Mouse (Mus musculus): ENCODE data around the gene Tbkbp1. TPM values are rescaled to one million over a fixed set of nuclear protein-coding genes. Genes with fewer than 3 reads are reported as not detected.

Gene Tbkbp1
- polyA plus RNA-seq, 1 experiment = 3.1 TPM

DNA sequence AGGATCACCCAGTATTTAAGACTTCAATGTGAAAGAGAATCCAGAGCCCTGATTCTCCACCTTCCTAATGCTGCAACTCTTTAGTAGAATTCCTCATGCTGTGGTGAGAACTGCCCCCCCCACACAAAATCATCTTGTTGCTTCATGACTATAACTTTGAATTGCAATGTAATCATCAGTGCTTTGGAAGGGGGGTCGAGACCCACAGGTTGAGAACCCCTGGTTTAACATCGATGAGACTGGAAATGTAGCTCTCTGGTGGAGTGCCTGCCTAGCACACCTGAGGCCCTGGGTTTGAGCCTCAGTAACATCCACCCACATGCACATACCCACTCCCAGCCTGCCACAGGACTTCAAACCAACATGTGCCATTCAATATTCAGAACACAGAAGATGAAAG lies 56.7 kb downstream of the Tbkbp1 start:
- DNase-seq (ENCODE audit: low read depth, low spot score) = no peak
- WGBS = 53% methylated on average over 2 of the region's 2 CpGs

- no peak for DNase-seq (ENCODE audit: low read depth, low spot score)
- 66% methylated on average over 6 of the region's 6 CpGs for WGBS
Measured at GRCm38 (mm10) chr11:97086365-97086764, 64.9 kb downstream of the Tbkbp1 start.

Other genes starting within 250 kb of the Tbkbp1 start
- gene Cdk5rap3, start 235.0 kb downstream of the Tbkbp1 start, polyA plus RNA-seq (2012; rRNA removed) = 39.9 and 42.0 TPM in 2 replicates
- gene Prr15l, start 223.4 kb downstream of the Tbkbp1 start, polyA plus RNA-seq (2012; rRNA removed) = 194 and 206 TPM in 2 replicates
- gene Pnpo, start 207.5 kb downstream of the Tbkbp1 start, polyA plus RNA-seq (2012; rRNA removed) = 59.4 and 66.0 TPM in 2 replicates
- gene Sp2, start 168.5 kb downstream of the Tbkbp1 start, polyA plus RNA-seq (2012; rRNA removed) = 11.3 and 13.3 TPM in 2 replicates
- 0.12 and 0.22 TPM in 2 replicates for gene Sp6, start 138.1 kb downstream of the Tbkbp1 start, polyA plus RNA-seq (2012; rRNA removed)
- gene Scrn2, start 121.6 kb downstream of the Tbkbp1 start, polyA plus RNA-seq (2012; rRNA removed) = 32.1 and 38.6 TPM in 2 replicates
- 0.11 and 0.16 TPM in 2 replicates for gene Lrrc46, start 110.1 kb downstream of the Tbkbp1 start, polyA plus RNA-seq (2012; rRNA removed)
- 86.8 and 89.4 TPM in 2 replicates for gene Mrpl10, start 109.9 kb downstream of the Tbkbp1 start, polyA plus RNA-seq (2012; rRNA removed)
- 35.3 and 42.6 TPM in 2 replicates for gene Osbpl7, start 100.9 kb downstream of the Tbkbp1 start, polyA plus RNA-seq (2012; rRNA removed)
- gene Tbx21, start 36.2 kb downstream of the Tbkbp1 start, polyA plus RNA-seq (2012; rRNA removed) = 0.92 and 1.1 TPM in 2 replicates
- gene Kpnb1, start 36.4 kb upstream of the Tbkbp1 start, polyA plus RNA-seq (2012; rRNA removed) = 30.8 and 41.2 TPM in 2 replicates
- gene Npepps, start 129.1 kb upstream of the Tbkbp1 start, polyA plus RNA-seq (2012; rRNA removed) = 33.8 and 48.1 TPM in 2 replicates
- gene Mrpl45, start 164.2 kb upstream of the Tbkbp1 start, polyA plus RNA-seq (2012; rRNA removed) = 16.5 and 17.5 TPM in 2 replicates
- 0.06 and 0.11 TPM in 2 replicates for gene Gpr179, start 200.6 kb upstream of the Tbkbp1 start, polyA plus RNA-seq (2012; rRNA removed)
- gene Socs7, start 211.1 kb upstream of the Tbkbp1 start, polyA plus RNA-seq (2012; rRNA removed) = 4.3 and 6.2 TPM in 2 replicates

Measured in large intestine, adult 2 months (tissue).